Mouse (Mus musculus): ENCODE data around the gene Scel. TPM values are rescaled to one million over a fixed set of nuclear protein-coding genes. Genes with fewer than 3 reads are reported as not detected.
A peak's percentile ranks its signal among the peaks of the same experiment; 100 is the strongest.
"Not testable (repeated sequence)": the region's sequence is repeated elsewhere in the genome, so short reads cannot be mapped to it uniquely, and the experiment has no call there.

Gene Scel
- polyA plus RNA-seq (2016; fragmentation: Nextera tagmentation; extraction: Ambion mirVana) = 0.09 and 0.20 TPM in 2 replicates

DNA sequence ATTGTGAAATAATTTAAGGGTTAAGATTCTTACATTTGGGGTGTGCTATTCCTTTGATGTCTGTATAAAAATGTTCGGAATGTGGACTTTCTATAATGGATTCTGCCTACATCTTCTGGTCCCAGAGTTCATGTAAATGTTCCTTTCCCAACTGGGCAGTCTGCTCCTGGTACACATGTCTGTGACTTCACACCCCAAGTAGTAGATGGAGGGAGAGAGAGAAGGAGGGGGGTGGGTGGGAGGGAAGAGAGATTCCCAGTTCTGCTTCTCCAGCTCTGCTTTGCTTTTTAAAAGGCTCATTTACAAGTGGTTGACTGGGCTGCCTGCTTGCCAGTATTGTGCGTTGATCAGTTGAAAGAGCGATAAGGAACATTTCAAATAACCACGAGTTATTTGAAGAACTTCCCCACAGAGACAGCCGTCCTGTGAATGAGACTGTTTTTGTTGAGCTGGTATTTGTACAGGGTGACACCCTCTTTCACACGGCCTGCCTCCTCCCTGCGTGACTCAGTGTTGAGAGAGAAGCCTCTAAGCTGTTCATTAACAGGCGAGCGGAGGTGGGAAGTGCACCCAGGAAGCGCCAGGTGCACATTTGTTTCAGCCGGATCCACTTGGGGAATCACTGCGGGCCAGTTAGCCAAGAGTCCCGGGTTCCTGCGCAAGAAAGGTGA is at the start of gene Scel:
TSS of gene Scel (plus strand) at position 541 of the 671 bp plus-strand sequence.
- DNase-seq (ENCODE audit: extremely low spot score, low spot score) = no peak
- Histone ChIP-seq H3K9me3 (no peaks in the 10 kb centered on the region), H3K27ac (no peak within 1 kb of the TSS), H3K36me3 (replicated peaks) (no peaks in the 10 kb centered on the region), H3K4me3 (peak within 1 kb of the TSS; percentile 16; the same call in 1 of the 2 replicates), H3K4me1 (peaks cover 15% of the 10 kb centered on the region), H3K27me3 (ENCODE audit: poor library complexity, severe bottlenecking) (no peaks in the 10 kb centered on the region)
- whole genome bisulfite sequencing = 20% methylated on average over 14 of the region's 14 CpGs

DNA sequence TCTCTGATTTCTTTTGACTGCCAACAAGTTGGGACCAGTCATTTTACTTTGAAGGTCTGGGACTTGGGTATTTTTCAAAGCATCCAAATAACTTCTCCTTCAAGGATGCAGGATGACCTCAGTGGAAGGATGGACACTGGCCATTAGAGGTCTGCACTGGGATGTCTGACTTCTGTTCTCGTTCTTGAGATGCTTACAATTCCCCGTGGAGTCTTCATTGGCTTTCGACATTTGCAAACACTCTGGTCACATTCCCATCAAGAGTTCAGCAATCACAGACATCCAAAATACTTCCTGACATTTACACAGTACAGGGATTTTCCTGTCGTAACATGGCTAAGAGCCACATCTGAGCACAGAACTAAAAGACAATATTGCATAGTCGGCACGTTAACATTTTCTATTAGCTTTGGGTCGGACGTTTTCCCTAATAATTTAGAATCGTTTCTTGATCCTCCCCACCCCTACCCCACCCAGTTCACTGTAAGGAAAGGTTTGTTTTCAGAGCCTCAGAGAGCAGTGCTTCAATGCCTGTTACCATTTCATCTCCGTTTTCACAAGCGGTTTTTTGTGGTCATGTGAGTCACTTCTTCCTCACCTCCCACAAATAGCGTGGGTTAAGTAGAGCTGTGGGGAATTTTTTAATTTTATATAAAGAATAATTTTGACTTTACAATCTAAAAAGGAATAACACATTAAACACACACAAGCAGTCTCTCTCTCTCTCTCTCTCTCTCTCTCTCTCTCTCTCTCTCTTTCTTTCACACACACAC is 44.3 kb upstream of the Scel start:
- Histone ChIP-seq H3K4me1 (peaks cover 13% of the 10 kb centered on the region), H3K27ac (no peak overlapping the region), H3K36me3 (replicated peaks) (no peaks in the 10 kb centered on the region), H3K4me3 (no peak overlapping the region), H3K27me3 (ENCODE audit: poor library complexity, severe bottlenecking) (no peaks in the 10 kb centered on the region), H3K9me3 (no peaks in the 10 kb centered on the region)
- WGBS = 91% methylated on average over 12 of the region's 12 CpGs
- no peak for DNase-seq (ENCODE audit: extremely low spot score, low spot score)

DNA sequence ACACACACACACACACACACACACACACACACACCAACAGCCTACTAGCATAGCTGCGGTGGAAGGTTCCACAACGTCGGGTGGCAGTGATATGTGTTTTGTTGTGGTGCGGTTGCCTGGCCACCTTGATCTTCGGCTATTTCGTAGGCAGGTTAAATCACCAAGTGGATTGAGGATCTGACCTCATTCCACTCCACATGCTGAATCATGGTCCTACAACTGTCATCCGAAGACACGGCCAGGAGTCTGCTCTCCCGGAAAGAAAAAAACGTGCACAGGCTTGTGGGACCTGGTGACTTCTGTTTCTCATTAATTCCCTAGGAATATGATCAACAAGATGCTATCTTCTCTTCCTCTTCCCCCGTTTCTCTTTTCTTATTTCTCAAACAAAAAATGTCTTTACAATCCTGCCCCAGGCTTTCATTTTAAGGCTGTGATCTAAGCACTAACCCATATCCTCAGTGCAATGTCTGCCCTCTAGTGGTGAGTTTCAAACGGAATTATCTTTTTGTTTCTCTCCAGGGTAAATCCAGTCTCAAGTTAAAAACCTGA is 43.6 kb upstream of the Scel start:
- Histone ChIP-seq H3K36me3 (replicated peaks) (no peaks in the 10 kb centered on the region), H3K27ac (no peak overlapping the region), H3K4me3 (no peak overlapping the region), H3K9me3 (no peaks in the 10 kb centered on the region), H3K4me1 (peaks cover 13% of the 10 kb centered on the region), H3K27me3 (ENCODE audit: poor library complexity, severe bottlenecking) (no peaks in the 10 kb centered on the region)
- no peak for DNase-seq (ENCODE audit: extremely low spot score, low spot score)
- 71% methylated on average over 12 of the region's 12 CpGs for WGBS

DNA sequence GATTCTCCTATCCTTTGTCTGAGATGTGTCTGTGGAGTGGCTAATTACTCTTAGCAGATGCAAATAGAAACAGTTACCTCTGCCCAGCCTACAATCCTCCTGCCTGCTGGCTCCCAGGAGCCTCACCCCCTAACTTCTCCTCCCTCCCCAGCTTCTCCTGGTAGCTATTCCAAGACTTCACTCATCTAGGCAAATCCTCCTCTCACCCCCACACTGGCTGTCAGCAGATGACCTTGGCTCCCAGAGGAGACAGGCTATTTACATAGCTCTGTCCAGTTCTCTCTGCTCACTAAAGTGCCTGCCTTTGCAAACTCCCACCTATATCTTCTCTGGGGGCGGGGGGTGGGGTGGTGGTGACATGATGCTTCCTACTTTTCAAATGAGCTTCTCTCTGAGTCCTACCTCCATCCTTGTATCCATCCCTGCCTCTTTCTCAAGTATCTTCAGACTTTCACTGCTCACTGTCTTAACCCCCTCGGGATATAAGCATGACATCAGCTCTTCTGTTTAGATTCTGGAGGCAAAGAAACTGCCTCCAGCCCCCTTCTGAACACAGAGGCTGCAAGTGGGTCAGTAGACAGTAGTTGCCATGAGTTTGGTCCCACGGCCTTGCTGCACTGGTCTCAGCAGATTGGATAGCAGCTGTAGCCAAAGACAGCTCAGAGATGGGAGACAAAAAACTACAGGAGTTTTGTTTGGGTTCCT is 41.9 kb upstream of the Scel start:
- H3K36me3 ChIP-seq (replicated peaks) = no peaks in the 10 kb centered on the region
- H3K27me3 ChIP-seq (ENCODE audit: poor library complexity, severe bottlenecking) = no peaks in the 10 kb centered on the region
- H3K4me1 ChIP-seq = peaks cover 13% of the 10 kb centered on the region
- 71% methylated on average over 3 of the region's 3 CpGs for WGBS
- no peak overlapping the region; the same call in 1 of the 2 replicates for H3K27ac ChIP-seq
- no peak for DNase-seq (ENCODE audit: extremely low spot score, low spot score)
- no peaks in the 10 kb centered on the region for H3K9me3 ChIP-seq
- H3K4me3 ChIP-seq = no peak overlapping the region

DNA sequence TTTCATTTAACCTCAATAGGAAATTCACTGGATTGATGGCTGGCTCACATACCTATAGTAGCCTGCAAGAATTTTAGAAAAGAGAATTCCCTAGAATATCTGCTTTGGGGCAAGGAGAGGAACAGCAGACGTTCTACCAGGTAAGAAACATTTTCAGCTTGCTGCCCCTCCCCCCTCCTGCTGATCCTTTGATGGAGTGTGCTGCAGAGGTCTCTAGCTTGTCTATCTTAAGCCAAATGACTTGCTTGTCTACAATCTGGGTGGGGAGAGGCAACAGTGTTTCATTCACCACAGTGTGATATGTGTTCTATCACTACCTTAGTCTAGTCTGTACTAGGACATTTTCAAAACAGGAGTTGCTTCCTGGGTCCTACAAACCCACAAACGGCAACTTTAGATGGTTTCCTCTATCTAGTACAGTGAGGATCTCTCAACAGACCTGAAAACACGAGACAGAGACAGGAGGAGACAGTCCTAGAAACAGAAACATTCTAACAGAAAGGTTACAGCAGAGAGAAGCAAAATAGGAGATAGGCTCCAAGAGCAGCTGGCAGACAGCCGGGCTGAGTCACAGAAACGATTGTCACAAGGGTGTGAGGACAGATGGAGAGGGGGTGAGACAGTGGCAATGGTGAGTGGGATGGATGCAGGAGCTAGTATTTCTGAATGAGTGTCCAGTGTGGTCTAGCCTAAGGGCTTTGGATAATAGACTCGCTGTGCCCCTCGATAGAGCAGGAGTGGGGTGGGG is 41.2 kb upstream of the Scel start:
- Histone ChIP-seq H3K27me3 (ENCODE audit: poor library complexity, severe bottlenecking) (no peaks in the 10 kb centered on the region), H3K4me1 (peaks cover 13% of the 10 kb centered on the region), H3K36me3 (replicated peaks) (no peaks in the 10 kb centered on the region), H3K9me3 (no peaks in the 10 kb centered on the region), H3K4me3 (no peak overlapping the region), H3K27ac (no peak overlapping the region)
- DNase-seq (ENCODE audit: extremely low spot score, low spot score) = no peak
- 69% methylated on average over 7 of the region's 7 CpGs for WGBS

DNA sequence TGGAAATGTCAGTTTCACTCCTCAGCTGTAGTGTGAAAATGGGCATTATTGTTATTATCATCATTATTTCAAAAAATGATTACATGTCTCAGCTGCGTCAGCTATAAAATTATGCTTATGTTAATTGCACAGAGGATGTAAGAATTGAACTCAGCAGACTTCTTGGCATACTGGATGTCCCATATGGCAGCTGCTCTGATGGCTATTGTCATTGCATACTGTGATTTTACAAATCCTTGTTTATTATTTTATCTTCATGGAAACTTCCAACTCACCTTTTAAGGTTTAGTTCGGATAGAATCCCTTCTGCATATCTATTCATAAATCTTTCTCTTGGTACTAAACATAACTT is 40.6 kb upstream of the Scel start:
- DNase-seq (ENCODE audit: extremely low spot score, low spot score) = no peak
- no peak overlapping the region for H3K4me3 ChIP-seq
- peaks cover 13% of the 10 kb centered on the region for H3K4me1 ChIP-seq
- H3K9me3 ChIP-seq = no peaks in the 10 kb centered on the region
- 86% methylated on average over 2 of the region's 2 CpGs for WGBS
- no peaks in the 10 kb centered on the region for H3K27me3 ChIP-seq (ENCODE audit: poor library complexity, severe bottlenecking)
- no peaks in the 10 kb centered on the region for H3K36me3 ChIP-seq (replicated peaks)
- no peak overlapping the region for H3K27ac ChIP-seq

DNA sequence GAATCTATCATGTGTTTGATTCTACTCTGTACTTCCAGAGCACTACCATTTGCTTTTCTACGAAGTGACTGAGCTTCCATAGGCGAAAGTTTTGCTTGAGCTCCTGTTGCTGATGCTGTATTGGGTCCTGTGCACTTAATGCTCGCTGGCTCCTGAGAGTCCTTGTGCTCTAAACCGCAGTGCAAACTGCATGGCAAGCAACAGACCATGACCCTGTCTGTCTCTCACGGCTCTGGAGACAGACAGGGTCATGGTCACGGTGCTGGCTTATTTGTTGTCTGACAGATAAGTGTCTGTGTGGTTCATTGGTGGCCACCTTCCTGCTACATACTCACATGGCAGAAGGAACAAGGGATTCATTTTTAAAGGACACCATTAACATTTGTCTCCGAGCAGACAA is 37.8 kb upstream of the Scel start:
- H3K9me3 ChIP-seq = no peaks in the 10 kb centered on the region
- WGBS = 87% methylated on average over 7 of the region's 7 CpGs
- no peaks in the 10 kb centered on the region for H3K27me3 ChIP-seq (ENCODE audit: poor library complexity, severe bottlenecking)
- no peak overlapping the region for H3K27ac ChIP-seq
- H3K4me3 ChIP-seq = no peak overlapping the region
- no peak for DNase-seq (ENCODE audit: extremely low spot score, low spot score)
- H3K36me3 ChIP-seq (replicated peaks) = no peaks in the 10 kb centered on the region
- H3K4me1 ChIP-seq = peaks cover 11% of the 10 kb centered on the region

DNA sequence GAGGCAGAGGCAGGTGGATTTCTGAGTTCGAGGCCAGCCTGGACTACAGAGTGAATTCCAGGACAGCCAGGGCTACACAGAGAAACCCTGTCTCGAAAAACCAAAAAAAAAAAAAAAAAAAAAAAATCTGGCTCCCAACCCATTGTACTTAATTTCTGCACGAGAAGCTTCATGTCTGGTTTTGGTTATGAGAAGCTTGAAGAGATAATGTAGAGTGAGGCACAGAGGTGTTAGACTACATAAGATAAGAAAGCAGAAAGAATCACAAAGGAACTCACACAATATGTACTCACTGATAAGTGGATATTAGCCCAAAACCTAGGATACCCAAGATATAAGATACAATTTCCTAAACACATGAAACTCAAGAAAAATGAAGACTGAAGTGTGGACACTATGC is 36.9 kb upstream of the Scel start:
- H3K4me3 ChIP-seq; H3K36me3 ChIP-seq (replicated peaks); H3K9me3 ChIP-seq; DNase-seq (ENCODE audit: extremely low spot score, low spot score); H3K27ac ChIP-seq; H3K27me3 ChIP-seq (ENCODE audit: poor library complexity, severe bottlenecking); H3K4me1 ChIP-seq: not testable (repeated sequence)
- WGBS = 77% methylated on average over 3 of the region's 3 CpGs

DNA sequence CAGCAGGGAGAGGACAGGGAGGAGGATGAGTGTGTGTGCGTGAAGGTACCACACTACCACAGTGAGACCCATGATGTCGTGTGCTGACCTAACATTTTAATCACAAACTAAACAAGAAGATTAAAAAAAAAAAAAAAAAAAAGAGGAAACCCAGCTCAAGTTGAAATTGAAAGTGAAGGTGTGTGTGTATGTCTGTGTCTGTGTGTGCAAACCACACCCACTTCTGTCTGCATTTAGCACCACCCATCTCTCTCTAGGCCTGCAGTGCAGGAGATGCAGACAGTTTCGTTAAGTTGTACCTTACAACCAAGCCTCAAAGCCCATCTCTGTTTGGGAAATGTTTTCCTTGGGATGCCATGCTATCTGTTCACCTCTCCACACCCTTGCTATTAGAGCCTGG is 35.9 kb upstream of the Scel start:
- Histone ChIP-seq H3K27me3 (ENCODE audit: poor library complexity, severe bottlenecking) (no peaks in the 10 kb centered on the region), H3K4me3 (no peak overlapping the region), H3K27ac (no peak overlapping the region), H3K4me1 (no peaks in the 10 kb centered on the region), H3K36me3 (replicated peaks) (no peaks in the 10 kb centered on the region), H3K9me3 (no peaks in the 10 kb centered on the region)
- DNase-seq (ENCODE audit: extremely low spot score, low spot score) = no peak
- WGBS = 88% methylated on average over 3 of the region's 3 CpGs

DNA sequence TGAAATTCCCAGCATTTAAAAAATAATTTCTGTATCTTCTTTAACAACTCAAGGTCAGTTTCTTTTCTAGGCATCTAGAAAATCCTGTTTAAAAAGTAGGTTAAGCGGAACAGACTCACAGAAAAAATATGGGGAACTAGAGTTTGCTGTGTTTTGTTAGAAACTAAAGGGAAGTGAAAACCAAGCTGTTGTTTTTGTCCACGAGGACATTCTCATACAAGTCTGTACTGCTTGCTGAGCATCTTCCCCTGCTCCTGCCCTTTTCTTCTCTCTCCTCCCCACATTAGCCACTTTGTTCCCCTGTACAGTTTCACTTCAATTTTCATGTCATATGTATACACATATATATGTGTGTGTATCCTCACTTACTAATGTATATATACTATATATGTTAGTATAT is 35.2 kb upstream of the Scel start:
- Histone ChIP-seq H3K27ac (no peak overlapping the region), H3K36me3 (replicated peaks) (no peaks in the 10 kb centered on the region), H3K27me3 (ENCODE audit: poor library complexity, severe bottlenecking) (no peaks in the 10 kb centered on the region), H3K9me3 (no peaks in the 10 kb centered on the region), H3K4me3 (no peak overlapping the region), H3K4me1 (no peaks in the 10 kb centered on the region)
- WGBS = 86% methylated on average over 2 of the region's 2 CpGs
- no peak for DNase-seq (ENCODE audit: extremely low spot score, low spot score)

DNA sequence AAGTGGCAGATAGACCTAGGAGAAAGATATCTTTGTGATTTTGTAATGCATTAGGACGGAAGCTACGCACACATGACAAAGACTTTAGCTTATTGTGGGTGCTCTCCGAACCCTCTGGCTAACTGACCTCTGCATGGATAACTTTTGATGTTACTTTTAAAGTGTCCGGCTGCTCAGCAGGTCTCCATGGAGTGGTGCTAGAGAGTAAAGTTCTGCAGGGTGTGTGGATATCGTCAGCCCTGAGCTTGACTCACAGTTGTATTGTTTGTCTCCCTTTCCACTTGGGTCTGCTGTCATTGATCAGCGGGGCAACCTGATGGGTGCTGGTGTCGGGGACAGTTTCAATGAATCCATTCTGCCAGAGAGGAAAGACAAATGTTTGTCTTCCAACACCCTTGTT is 33.7 kb upstream of the Scel start:
- no peak for DNase-seq (ENCODE audit: extremely low spot score, low spot score)
- Histone ChIP-seq H3K9me3 (no peaks in the 10 kb centered on the region), H3K4me1 (no peaks in the 10 kb centered on the region), H3K27me3 (ENCODE audit: poor library complexity, severe bottlenecking) (no peaks in the 10 kb centered on the region), H3K27ac (no peak overlapping the region), H3K36me3 (replicated peaks) (no peaks in the 10 kb centered on the region), H3K4me3 (no peak overlapping the region)
- 69% methylated on average over 7 of the region's 7 CpGs for WGBS

DNA sequence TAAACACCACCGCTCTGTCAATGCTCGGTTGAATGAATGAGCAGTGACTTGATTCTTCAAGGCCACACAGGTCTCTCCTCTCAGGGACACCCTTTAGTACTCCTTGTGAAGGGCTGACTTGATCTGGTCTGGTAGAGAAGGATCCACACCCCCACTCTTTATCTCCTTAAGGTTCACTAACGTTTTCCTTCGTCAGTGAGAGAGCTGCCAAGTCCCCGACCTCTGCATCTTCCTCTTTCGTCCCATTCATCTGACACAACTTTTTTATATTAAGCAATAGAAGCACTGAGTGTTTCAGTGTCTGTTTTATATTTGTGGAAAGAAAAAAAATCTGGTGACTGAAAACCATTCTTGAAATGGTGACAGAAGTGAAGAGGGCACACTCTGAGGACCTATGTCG is 31.6 kb upstream of the Scel start:
- WGBS = 87% methylated on average over 7 of the region's 7 CpGs
- Histone ChIP-seq H3K27ac (no peak overlapping the region), H3K4me3 (no peak overlapping the region), H3K36me3 (replicated peaks) (no peaks in the 10 kb centered on the region), H3K9me3 (no peaks in the 10 kb centered on the region), H3K27me3 (ENCODE audit: poor library complexity, severe bottlenecking) (no peaks in the 10 kb centered on the region), H3K4me1 (no peaks in the 10 kb centered on the region)
- no peak for DNase-seq (ENCODE audit: extremely low spot score, low spot score)

Measured in forebrain, embryonic 10.5 days (tissue).